Mouse (Mus musculus) thymus, postnatal 25 days (tissue): ENCODE data around the gene Rag2.

ENCODE experiments used
- DNase-seq: peaks from one replicate; pipeline ENCODE4 v3.0.0; 2022

Gene Rag2

DNA sequence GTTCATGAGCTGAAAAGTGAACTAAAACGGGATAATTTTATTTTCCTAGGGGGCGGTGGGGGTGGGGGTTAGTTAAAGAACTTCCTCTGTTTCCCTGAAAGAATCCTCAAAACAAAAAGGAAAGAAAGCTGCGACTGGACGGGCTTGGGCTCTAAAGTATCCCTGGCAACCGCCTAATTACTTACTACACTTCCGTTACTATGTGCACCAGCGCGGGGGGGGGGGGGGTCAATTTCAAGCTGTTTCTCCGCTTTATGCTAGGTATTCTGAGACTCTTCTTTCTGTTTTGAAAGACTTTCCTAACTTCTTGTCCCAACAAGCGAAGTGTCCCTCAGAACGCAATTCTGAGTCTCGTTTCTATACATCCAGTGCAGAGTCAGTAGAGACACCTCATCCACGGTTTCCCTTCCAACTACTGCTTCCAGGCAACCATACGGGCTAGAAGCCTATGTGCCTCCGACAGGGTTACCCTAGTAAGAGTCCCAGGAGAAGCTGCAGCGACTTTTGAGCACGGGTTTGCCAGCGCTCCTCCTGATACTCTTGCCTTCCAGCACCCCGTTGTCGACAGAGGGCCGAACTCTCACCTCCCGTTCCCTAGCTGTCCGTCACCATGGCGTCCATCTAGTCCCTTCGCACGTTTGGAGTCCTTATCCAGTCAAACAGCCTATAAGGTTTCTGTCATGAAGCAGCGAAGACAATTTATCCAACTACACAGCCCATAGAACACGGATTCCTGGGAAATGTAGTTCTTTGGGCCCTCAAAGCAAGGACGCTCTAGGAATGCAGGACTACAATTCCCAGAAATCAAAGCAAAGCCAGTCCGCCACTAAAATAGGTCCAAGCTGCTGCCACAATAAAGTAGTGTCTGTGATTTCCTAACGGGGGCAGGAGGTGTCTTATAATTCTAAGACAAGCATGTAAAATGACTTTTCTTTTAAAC is 4.0 kb downstream of the Rag2 start:
- no peak for DNase-seq

- no peak for DNase-seq
These were observed 14.7 kb downstream of the Rag2 start for GRCm38 (mm10) chr2:101638979-101639839.

DNA sequence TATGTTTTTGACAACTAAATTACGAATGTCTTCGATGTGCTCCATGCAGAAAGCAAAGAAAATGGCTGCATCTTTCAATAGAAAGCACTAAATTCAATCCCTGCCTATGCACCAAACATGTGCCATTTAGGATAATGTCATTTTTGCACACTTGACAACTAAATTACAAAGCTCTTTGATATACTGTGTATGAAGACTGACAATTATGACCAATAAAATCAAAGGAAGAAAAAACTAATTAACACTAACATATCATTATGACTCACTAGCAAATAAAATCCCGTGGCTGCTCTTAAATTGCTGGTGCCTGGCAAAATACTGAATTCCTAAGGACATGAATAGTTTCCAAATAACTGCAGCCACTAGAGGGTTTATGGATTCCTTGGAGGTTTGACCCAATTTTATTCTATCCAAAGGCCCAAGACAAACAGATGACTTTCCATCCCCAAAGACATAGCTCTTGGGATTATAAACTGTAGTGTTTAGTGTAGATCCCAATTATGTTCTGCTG is 15.4 kb downstream of the Rag2 start:
- no peak for DNase-seq

DNA sequence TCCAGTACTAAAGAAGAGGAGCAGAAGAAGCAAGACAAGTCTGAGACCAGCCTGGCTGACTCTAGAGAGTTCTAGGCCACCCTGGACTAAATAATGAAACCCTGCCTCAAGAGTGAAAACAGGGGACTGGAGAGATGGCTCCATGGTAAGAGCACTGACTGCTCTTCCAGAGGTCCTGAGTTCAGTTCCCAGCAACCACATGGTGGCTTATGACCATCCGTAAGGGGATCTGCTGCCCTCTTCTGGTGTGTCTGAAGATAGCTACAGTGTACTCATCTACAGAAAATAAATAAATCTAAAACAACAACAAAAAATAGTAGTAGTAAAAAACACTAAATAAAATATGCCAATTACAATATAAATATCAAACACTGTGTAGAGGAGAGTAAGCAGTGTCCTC is 21.3 kb downstream of the Rag2 start:
- DNase-seq: no peak

DNA sequence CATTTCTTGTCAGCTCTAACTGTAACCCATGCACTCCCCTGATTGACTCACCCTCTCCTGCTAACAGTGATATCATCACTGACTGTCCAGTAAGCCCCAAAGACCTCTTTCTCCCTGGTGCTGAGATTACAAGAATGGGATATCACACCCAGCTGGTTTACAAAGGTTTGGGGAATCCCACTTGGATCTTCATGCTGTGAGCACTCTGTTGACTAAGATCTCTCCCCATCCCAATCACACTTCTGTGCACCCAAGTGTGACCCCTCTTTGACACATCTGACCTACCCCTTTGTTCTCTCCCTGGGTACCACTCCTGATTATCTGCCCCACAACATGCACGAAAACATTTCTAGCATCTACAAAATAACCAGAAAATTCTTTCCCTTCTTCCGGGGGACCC is 23.8 kb downstream of the Rag2 start:
- DNase-seq: peak; percentile 51

- peak; percentile 84 for DNase-seq
These were observed 24.7 kb downstream of the Rag2 start, which contains the start of the genes Rag1 and B230118H07Rik for GRCm38 (mm10) chr2:101649114-101649671. Rag1 (minus strand) TSS chr2:101649501. B230118H07Rik (minus strand) TSS chr2:101649532.

GRCm38 (mm10) chr2:101650446-101650845 is 25.9 kb downstream of the Rag2 start:
- DNase-seq: no peak

DNA sequence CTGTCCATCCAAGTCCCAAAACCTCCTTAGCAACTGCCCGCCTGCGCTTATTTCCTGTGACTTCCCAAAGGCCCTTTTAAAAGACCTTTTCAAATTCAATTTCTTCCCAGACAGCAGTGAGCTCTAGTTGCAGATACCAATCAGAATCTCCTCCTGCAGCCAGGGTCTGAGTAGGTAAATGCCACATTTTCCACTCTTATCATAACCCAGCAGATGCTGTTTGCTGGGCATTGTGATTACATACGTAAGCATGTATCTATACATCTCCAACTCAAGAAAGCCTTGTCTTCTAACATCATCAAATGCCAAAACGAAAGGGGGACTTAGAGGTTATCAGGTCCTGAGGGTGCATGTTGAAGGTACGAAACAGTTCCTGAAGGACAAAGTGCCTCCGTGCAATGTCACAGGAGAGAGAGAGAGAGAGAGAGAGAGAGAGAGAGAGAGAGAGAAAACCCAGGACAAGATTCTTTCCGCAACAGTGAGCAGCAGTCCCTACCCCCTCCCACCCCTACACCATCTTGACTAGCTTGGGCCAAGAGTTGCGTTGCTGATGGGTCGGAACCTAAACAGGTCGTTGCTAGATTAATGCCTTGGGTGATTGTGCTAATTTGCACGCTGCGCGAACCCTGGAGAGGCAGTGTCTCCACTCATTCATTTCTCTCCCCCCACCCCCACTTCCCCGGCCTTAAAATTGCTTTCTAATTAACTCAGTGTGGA is 27.8 kb downstream of the Rag2 start:
- peak; percentile 49 for DNase-seq

DNA sequence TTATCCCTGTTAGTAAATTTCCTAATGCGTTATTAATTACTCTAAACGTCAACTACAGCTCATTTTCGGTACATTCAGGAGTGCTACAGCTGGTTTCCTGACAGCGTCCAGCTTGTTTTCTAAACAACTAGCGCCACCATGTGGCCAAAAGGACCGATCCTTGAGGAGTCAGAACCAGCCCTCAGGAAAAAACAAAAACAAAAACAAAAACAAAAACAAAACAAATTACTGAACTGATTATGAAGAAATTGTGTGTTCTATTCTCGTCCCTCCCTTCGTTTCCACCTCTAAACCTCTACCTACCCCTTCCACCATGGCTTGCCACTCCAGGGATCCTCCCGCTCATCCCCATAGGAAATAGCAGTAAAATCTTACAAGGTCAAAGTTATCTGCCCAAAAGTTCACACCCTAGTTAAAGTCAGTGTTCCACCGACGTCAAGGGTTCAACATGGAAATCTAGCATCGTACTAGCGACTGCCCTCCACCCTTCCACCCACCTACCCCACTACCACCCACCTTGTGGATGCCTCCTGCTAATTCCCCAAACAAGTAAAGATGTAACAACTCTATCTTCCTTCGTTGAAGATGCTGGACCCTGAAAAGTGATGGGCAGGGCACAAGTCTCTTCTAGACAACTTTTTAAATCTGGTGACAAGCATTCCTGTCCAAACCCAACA is 28.5 kb downstream of the Rag2 start:
- DNase-seq: peak; percentile 85

- DNase-seq: no peak
These were observed 36.0 kb downstream of the Rag2 start for GRCm38 (mm10) chr2:101660536-101660935.

GRCm38 (mm10) chr2:101665058-101665702 is 40.7 kb downstream of the Rag2 start:
- peak; percentile 78 for DNase-seq

- DNase-seq: no peak
These were observed 41.2 kb downstream of the Rag2 start for GRCm38 (mm10) chr2:101665703-101666092.

DNA sequence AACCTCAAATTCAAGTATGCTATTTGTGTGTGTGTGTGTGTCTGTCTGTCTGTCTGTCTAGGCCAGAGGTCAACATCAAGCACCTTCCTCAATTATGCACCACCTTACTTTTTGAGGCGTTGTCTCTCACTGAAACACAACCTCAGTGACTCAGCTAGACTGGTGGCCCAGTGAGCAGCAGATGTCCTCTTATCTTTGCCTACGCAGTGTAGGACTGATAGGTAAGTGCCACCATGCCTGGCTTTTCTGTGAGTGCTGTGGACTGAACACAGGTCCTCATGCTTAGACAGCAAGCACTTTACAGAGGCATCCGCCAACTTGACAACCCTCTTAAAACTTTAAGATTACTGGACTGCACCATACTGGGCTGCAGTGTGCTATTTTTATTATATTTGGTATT is 44.2 kb downstream of the Rag2 start:
- no peak for DNase-seq

GRCm38 (mm10) chr2:101673547-101673946 is 49.0 kb downstream of the Rag2 start:
- no peak for DNase-seq

GRCm38 (mm10) chr2:101678236-101679021 is 53.9 kb downstream of the Rag2 start, which contains the start of gene Traf6:
Traf6 (plus strand) TSS chr2:101678429.
- peak; percentile 89 for DNase-seq

- DNase-seq: peak; percentile 28
These were observed 54.8 kb downstream of the Rag2 start for GRCm38 (mm10) chr2:101679164-101679784.
